Mouse (Mus musculus): ENCODE results near the gene Slc6a8. TPM values are rescaled to one million over a fixed set of nuclear protein-coding genes. Genes with fewer than 3 reads are reported as not detected.

Slc6a8 gene
- polyA plus RNA-seq, 1 experiment from 2014 or later = 11.8 TPM

DNA sequence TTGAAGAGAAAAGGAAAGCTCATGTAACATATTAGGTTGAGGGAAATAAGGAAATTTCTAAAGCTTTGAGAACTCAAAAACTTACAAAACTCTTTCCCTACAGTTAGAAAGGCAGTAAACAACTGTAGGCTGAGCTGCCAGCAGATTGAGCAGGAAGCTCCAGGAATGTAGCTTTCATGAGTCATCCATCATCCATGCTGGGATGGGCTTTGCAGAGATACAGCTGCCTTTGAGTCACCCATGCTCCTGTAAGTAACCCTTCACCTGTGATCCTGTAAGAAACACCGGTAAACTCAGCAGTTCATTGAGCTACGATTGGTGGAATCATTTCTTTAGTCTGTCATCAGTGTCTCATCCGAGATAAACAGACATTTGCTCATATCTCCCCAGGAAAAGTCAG lies 22.1 kb upstream of the Slc6a8 start:
- Histone ChIP-seq H3K4me3 (ENCODE audit: control insufficient read depth in 1 of 2, insufficient read depth in 1 of 2, low read depth in 1 of 2, low read length in 2 of 2) (no peak overlapping the region), H3K27me3 (ENCODE audit: control insufficient read depth, insufficient read depth, low read length) (no peaks in the 10 kb centered on the region), H3K9me3 (ENCODE audit: control insufficient read depth, low read length) (no peaks in the 10 kb centered on the region), H3K4me2 (ENCODE audit: low read length) (no peak overlapping the region), H3K36me3 (ENCODE audit: control insufficient read depth, insufficient read depth, low read length) (no peaks in the 10 kb centered on the region), H3K4me1 (ENCODE audit: control insufficient read depth in 2 of 2, insufficient read depth in 2 of 2, low read length in 2 of 2) (no peaks in the 10 kb centered on the region), H3K27ac (replicated peaks in 1 of 2; ENCODE audit: control insufficient read depth in 1 of 2, insufficient read depth in 1 of 2, low read depth in 2 of 2, low read length in 2 of 2) (no peak overlapping the region), H3K9ac (ENCODE audit: low read length) (no peak overlapping the region)
- WGBS = 58% methylated on average over 3 of the region's 3 CpGs
- no peak for ATAC-seq (ENCODE audit: insufficient number of reproducible peaks, insufficient read depth, low FRiP score, low read depth)

- 70% methylated on average over 6 of the region's 6 CpGs for WGBS
- H3K27ac ChIP-seq (replicated peaks in 1 of 2; ENCODE audit: control insufficient read depth in 1 of 2, insufficient read depth in 1 of 2, low read depth in 2 of 2, low read length in 2 of 2) = no peak overlapping the region
- no peak overlapping the region for H3K4me2 ChIP-seq (ENCODE audit: low read length)
- no peak overlapping the region for H3K9ac ChIP-seq (ENCODE audit: low read length)
- no peaks in the 10 kb centered on the region for H3K4me1 ChIP-seq (ENCODE audit: control insufficient read depth in 2 of 2, insufficient read depth in 2 of 2, low read length in 2 of 2)
- ATAC-seq (ENCODE audit: insufficient number of reproducible peaks, insufficient read depth, low FRiP score, low read depth) = no peak
- H3K27me3 ChIP-seq (ENCODE audit: control insufficient read depth, insufficient read depth, low read length) = no peaks in the 10 kb centered on the region
- no peaks in the 10 kb centered on the region for H3K9me3 ChIP-seq (ENCODE audit: control insufficient read depth, low read length)
- H3K4me3 ChIP-seq (ENCODE audit: control insufficient read depth in 1 of 2, insufficient read depth in 1 of 2, low read depth in 1 of 2, low read length in 2 of 2) = no peak overlapping the region
- H3K36me3 ChIP-seq (ENCODE audit: control insufficient read depth, insufficient read depth, low read length) = no peaks in the 10 kb centered on the region
Observed at GRCm38 (mm10) chrX:73653392-73653791, 19.6 kb upstream of the Slc6a8 start.

DNA sequence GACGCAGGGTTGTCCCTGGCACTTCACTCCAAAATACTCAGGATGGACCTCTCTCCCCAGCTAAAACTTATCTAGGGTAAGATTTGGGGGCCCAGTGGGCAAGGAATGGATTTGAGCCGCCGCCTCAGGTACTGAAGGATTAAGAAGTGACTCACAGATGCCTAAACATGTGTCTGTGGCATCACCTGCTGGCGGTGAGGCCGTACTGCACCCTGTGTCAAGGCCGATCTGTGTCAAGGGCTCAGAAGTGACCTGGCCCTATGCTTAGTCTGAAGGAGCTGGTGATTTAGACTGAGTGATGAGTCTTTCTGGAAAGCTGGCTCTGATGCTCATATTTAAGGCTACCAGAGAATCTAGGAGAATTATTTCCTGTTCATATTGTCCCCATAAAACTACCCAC lies 18.8 kb upstream of the Slc6a8 start:
- H3K4me2 ChIP-seq (ENCODE audit: low read length) = no peak overlapping the region
- no peaks in the 10 kb centered on the region for H3K9me3 ChIP-seq (ENCODE audit: control insufficient read depth, low read length)
- H3K27ac ChIP-seq (replicated peaks in 1 of 2; ENCODE audit: control insufficient read depth in 1 of 2, insufficient read depth in 1 of 2, low read depth in 2 of 2, low read length in 2 of 2) = no peak overlapping the region
- ATAC-seq (ENCODE audit: insufficient number of reproducible peaks, insufficient read depth, low FRiP score, low read depth) = no peak
- WGBS = 12% methylated on average over 6 of the region's 6 CpGs
- H3K36me3 ChIP-seq (ENCODE audit: control insufficient read depth, insufficient read depth, low read length) = no peaks in the 10 kb centered on the region
- H3K4me1 ChIP-seq (ENCODE audit: control insufficient read depth in 2 of 2, insufficient read depth in 2 of 2, low read length in 2 of 2) = no peaks in the 10 kb centered on the region
- no peaks in the 10 kb centered on the region for H3K27me3 ChIP-seq (ENCODE audit: control insufficient read depth, insufficient read depth, low read length)
- H3K9ac ChIP-seq (ENCODE audit: low read length) = no peak overlapping the region
- no peak overlapping the region for H3K4me3 ChIP-seq (ENCODE audit: control insufficient read depth in 1 of 2, insufficient read depth in 1 of 2, low read depth in 1 of 2, low read length in 2 of 2)

- H3K9ac ChIP-seq (ENCODE audit: low read length) = no peak overlapping the region
- no peak overlapping the region for H3K4me3 ChIP-seq (ENCODE audit: control insufficient read depth in 1 of 2, insufficient read depth in 1 of 2, low read depth in 1 of 2, low read length in 2 of 2)
- no peaks in the 10 kb centered on the region for H3K27me3 ChIP-seq (ENCODE audit: control insufficient read depth, insufficient read depth, low read length)
- H3K9me3 ChIP-seq (ENCODE audit: control insufficient read depth, low read length) = no peaks in the 10 kb centered on the region
- WGBS = 54% methylated on average over 3 of the region's 3 CpGs
- no peak overlapping the region for H3K27ac ChIP-seq (replicated peaks in 1 of 2; ENCODE audit: control insufficient read depth in 1 of 2, insufficient read depth in 1 of 2, low read depth in 2 of 2, low read length in 2 of 2)
- H3K36me3 ChIP-seq (ENCODE audit: control insufficient read depth, insufficient read depth, low read length) = no peaks in the 10 kb centered on the region
- no peak overlapping the region for H3K4me2 ChIP-seq (ENCODE audit: low read length)
- no peak for ATAC-seq (ENCODE audit: insufficient number of reproducible peaks, insufficient read depth, low FRiP score, low read depth)
- H3K4me1 ChIP-seq (ENCODE audit: control insufficient read depth in 2 of 2, insufficient read depth in 2 of 2, low read length in 2 of 2) = no peaks in the 10 kb centered on the region; a peak in 1 of 4 replicates
Observed at GRCm38 (mm10) chrX:73655529-73655928, 17.4 kb upstream of the Slc6a8 start.

GRCm38 (mm10) chrX:73658391-73658790 lies 14.6 kb upstream of the Slc6a8 start:
- no peaks in the 10 kb centered on the region for H3K27me3 ChIP-seq (ENCODE audit: control insufficient read depth, insufficient read depth, low read length)
- no peaks in the 10 kb centered on the region; a peak in 1 of 4 replicates for H3K4me1 ChIP-seq (ENCODE audit: control insufficient read depth in 2 of 2, insufficient read depth in 2 of 2, low read length in 2 of 2)
- H3K27ac ChIP-seq (replicated peaks in 1 of 2; ENCODE audit: control insufficient read depth in 1 of 2, insufficient read depth in 1 of 2, low read depth in 2 of 2, low read length in 2 of 2) = no peak overlapping the region
- no peak overlapping the region for H3K4me2 ChIP-seq (ENCODE audit: low read length)
- no peaks in the 10 kb centered on the region for H3K9me3 ChIP-seq (ENCODE audit: control insufficient read depth, low read length)
- no peak overlapping the region for H3K9ac ChIP-seq (ENCODE audit: low read length)
- ATAC-seq (ENCODE audit: insufficient number of reproducible peaks, insufficient read depth, low FRiP score, low read depth) = no peak
- WGBS = 52% methylated on average over 7 of the region's 7 CpGs
- H3K36me3 ChIP-seq (ENCODE audit: control insufficient read depth, insufficient read depth, low read length) = no peaks in the 10 kb centered on the region
- no peak overlapping the region for H3K4me3 ChIP-seq (ENCODE audit: control insufficient read depth in 1 of 2, insufficient read depth in 1 of 2, low read depth in 1 of 2, low read length in 2 of 2)

DNA sequence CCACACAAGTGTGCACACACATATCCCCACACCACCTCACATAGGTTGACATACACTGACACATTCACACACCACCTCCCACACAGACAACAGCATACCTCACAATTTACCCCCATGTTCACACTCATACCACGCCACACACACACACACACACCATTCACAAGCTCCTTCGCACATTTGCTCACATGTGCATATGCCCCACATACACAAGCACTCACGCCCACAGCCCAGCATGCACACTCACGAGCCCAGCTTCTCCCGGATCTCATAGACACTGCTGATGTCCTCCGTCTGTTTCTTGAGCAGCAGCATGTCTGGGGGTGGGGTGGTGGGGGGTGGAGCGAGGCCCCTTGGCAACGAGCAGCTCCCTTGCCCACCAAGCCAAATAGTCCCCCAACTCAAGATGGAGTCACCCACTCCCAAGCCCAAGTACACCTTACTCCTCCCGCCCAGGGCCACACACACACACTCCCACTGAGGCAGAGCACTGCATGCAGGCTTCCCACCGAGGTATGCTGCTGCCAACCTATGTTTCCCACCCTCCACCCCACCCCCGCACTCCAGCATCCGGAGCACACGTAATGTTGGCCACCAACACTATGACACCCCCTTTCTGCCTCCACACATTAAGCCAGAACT lies 13.9 kb upstream of the Slc6a8 start:
- Histone ChIP-seq H3K4me2 (ENCODE audit: low read length) (peak overlapping the region; percentile 77), H3K9ac (ENCODE audit: low read length) (no peak overlapping the region; the same call in 1 of the 2 replicates), H3K27ac (replicated peaks in 1 of 2; ENCODE audit: control insufficient read depth in 1 of 2, insufficient read depth in 1 of 2, low read depth in 2 of 2, low read length in 2 of 2) (no peak overlapping the region), H3K36me3 (ENCODE audit: control insufficient read depth, insufficient read depth, low read length) (no peaks in the 10 kb centered on the region), H3K4me1 (ENCODE audit: control insufficient read depth in 2 of 2, insufficient read depth in 2 of 2, low read length in 2 of 2) (no peaks in the 10 kb centered on the region; a peak in 1 of 4 replicates), H3K4me3 (ENCODE audit: control insufficient read depth in 1 of 2, insufficient read depth in 1 of 2, low read depth in 1 of 2, low read length in 2 of 2) (peak overlapping the region; percentile 42 to 47), H3K27me3 (ENCODE audit: control insufficient read depth, insufficient read depth, low read length) (no peaks in the 10 kb centered on the region), H3K9me3 (ENCODE audit: control insufficient read depth, low read length) (no peaks in the 10 kb centered on the region)
- ATAC-seq (ENCODE audit: insufficient number of reproducible peaks, insufficient read depth, low FRiP score, low read depth) = peak; percentile 16; the same call in 1 of the 2 replicates
- WGBS = 64% methylated on average over 13 of the region's 13 CpGs

DNA sequence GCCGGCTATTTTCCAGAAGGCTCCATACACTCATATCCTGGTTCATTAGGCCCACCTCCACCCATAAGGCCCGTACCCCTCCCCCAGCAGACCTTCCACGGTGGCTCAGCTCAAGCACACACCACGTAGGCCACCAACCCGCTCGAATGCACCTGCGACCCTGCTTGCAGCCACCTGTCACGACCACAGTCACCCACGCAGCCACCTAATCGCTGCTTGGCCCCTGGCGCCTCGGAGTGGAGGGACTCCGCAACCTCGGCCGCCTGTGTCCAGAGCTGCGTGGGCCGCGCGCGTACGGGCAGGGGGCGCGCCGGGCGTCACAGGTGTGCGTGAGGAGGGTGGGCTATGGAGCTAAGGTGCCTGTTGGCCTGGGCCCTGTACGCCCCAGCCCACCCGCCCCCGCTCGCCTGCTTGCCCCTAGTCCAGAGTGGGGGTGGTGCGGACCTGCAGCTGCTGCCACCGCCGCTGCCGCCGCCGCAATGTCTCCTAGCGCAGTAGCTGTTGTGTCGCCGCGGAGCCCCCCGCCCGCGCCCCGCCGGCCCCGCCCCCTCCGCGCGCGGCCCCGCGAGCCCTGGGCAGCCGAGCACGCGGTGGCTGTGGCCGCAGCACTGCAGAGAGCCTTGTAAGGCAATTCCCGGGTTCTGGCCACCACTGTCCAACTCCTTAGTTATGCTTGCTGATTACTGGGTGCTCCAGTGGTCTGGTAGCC lies 13.2 kb upstream of the Slc6a8 start, which contains the start of gene Pnck:
Gene Pnck, minus strand, starts transcription at position 543 of the 709 bp plus-strand sequence.
- 21% methylated on average over 50 of the region's 57 CpGs for WGBS
- Histone ChIP-seq H3K36me3 (ENCODE audit: control insufficient read depth, insufficient read depth, low read length) (no peaks in the 10 kb centered on the region), H3K9ac (ENCODE audit: low read length) (peak within 1 kb of the TSS; percentile 72), H3K4me2 (ENCODE audit: low read length) (peak within 1 kb of the TSS; percentile 77), H3K4me3 (ENCODE audit: control insufficient read depth in 1 of 2, insufficient read depth in 1 of 2, low read depth in 1 of 2, low read length in 2 of 2) (peak within 1 kb of the TSS; percentile 46 to 47), H3K27ac (replicated peaks in 1 of 2; ENCODE audit: control insufficient read depth in 1 of 2, insufficient read depth in 1 of 2, low read depth in 2 of 2, low read length in 2 of 2) (no peak within 1 kb of the TSS), H3K27me3 (ENCODE audit: control insufficient read depth, insufficient read depth, low read length) (no peaks in the 10 kb centered on the region), H3K9me3 (ENCODE audit: control insufficient read depth, low read length) (no peaks in the 10 kb centered on the region), H3K4me1 (ENCODE audit: control insufficient read depth in 2 of 2, insufficient read depth in 2 of 2, low read length in 2 of 2) (no peaks in the 10 kb centered on the region; a peak in 1 of 4 replicates)
- 0 out of 2 replicates have a peak, but pooled peaks have one; percentile 37 for ATAC-seq (ENCODE audit: insufficient number of reproducible peaks, insufficient read depth, low FRiP score, low read depth)
